Mouse (Mus musculus) c-Kit-positive CD71-positive TER-119-positive erythroid progenitor cells, embryonic 14.5 days (primary cell): ENCODE results near the gene Phf5a.

Source experiments
- DNase-seq: peaks from one replicate; pipeline ENCODE4 v3.0.0-alpha.2; 2013; ENCODE audit warnings: low spot score

Phf5a gene

GRCm38 (mm10) chr15:81885418-81885934 lies 13.8 kb upstream of the Phf5a start:
- no peak for DNase-seq

GRCm38 (mm10) chr15:81882348-81882747 lies 10.6 kb upstream of the Phf5a start:
- DNase-seq: no peak

GRCm38 (mm10) chr15:81879531-81880401 lies 8.1 kb upstream of the Phf5a start:
- DNase-seq: no peak

- peak; percentile 100 for DNase-seq
These were observed 788 bp upstream of the Phf5a start, which contains the start of gene Aco2 for GRCm38 (mm10) chr15:81872262-81873136. Gene Aco2, plus strand, starts transcription at chr15:81872309.

- peak; percentile 63 for DNase-seq
These were observed 1.7 kb downstream of the Phf5a start for GRCm38 (mm10) chr15:81869985-81870384.

- DNase-seq: no peak
These were observed 7.5 kb downstream of the Phf5a start for GRCm38 (mm10) chr15:81864238-81864637.

GRCm38 (mm10) chr15:81860471-81861135 lies 11.1 kb downstream of the Phf5a start:
- DNase-seq: no peak

GRCm38 (mm10) chr15:81859330-81860255 lies 12.1 kb downstream of the Phf5a start:
- DNase-seq: peak; percentile 70

- DNase-seq: peak; percentile 66
These were observed 13.0 kb downstream of the Phf5a start, which contains the start of gene Tob2 for GRCm38 (mm10) chr15:81858517-81859329. Gene Tob2, minus strand, starts transcription at chr15:81858796.

- peak; percentile 84 for DNase-seq
These were observed 13.6 kb downstream of the Phf5a start for GRCm38 (mm10) chr15:81858138-81858516.

GRCm38 (mm10) chr15:81857724-81858116 lies 14.0 kb downstream of the Phf5a start:
- DNase-seq: no peak

- DNase-seq: peak; percentile 34
These were observed 14.6 kb downstream of the Phf5a start for GRCm38 (mm10) chr15:81856938-81857723.

GRCm38 (mm10) chr15:81856030-81856790 lies 15.5 kb downstream of the Phf5a start:
- peak; percentile 86 for DNase-seq

- no peak for DNase-seq
These were observed 18.6 kb downstream of the Phf5a start for GRCm38 (mm10) chr15:81853081-81853480.

- no peak for DNase-seq
These were observed 19.2 kb downstream of the Phf5a start for GRCm38 (mm10) chr15:81852411-81853000.

GRCm38 (mm10) chr15:81851375-81851774 lies 20.3 kb downstream of the Phf5a start:
- DNase-seq: no peak

- no peak for DNase-seq
These were observed 21.0 kb downstream of the Phf5a start for GRCm38 (mm10) chr15:81850718-81851117.

- no peak for DNase-seq
These were observed 22.6 kb downstream of the Phf5a start for GRCm38 (mm10) chr15:81849104-81849503.
